Mouse (Mus musculus): ENCODE data around the gene Itgb4.

- no peak for TF ChIP-seq CTCF (IDR thresholded peaks at IDR 0.05)
- TF ChIP-seq POLR2A (IDR thresholded peaks at IDR 0.05; ENCODE audit: insufficient read depth, low read depth, low read length), result no peak
- no peak for TF ChIP-seq EP300 (IDR thresholded peaks at IDR 0.05; ENCODE audit: insufficient read depth, low read depth, low read length)
Measured at GRCm38 (mm10) chr11:116034584-116034983, 60.1 kb downstream of the Itgb4 start.
